Mouse (Mus musculus) neural tube, embryonic 11.5 days (tissue): ENCODE measurements around the gene Ucn. TPM values are rescaled to one million over a fixed set of nuclear protein-coding genes. Genes with fewer than 3 reads are reported as not detected.

Experiments
- ATAC-seq: fragments of 200-750 bp; cut with Nextera tagmentation; 2 replicates; pipeline ENCODE4 v1.8.0; 2017; ENCODE audit warnings: moderate number of reproducible peaks, mild to moderate bottlenecking, moderate TSS enrichment, moderate library complexity; ENCODE audit not compliant: insufficient read depth, low FRiP score, low TSS enrichment
- DNase-seq: peaks from one replicate; pipeline ENCODE4 v3.0.0-alpha.2; 2015; ENCODE audit warnings: low spot score
- H3K27ac ChIP-seq: fragments of 300-500 bp; sonication (generic); 2 replicates; pipeline ENCODE4 v1.5.1; 2014; ENCODE audit warnings: low read depth, mild to moderate bottlenecking, low read length
- H3K27me3 ChIP-seq: fragments of 300-500 bp; sonication (generic); 2 replicates; pipeline ENCODE4 v1.6.1; 2014; ENCODE audit warnings: mild to moderate bottlenecking, low read length, mixed read lengths; ENCODE audit not compliant: control insufficient read depth, insufficient read depth
- H3K36me3 ChIP-seq: fragments of 300-500 bp; sonication (generic); 2 replicates; pipeline ENCODE4 v1.6.1; 2014; ENCODE audit warnings: mild to moderate bottlenecking, low read length, moderate library complexity, mixed read lengths; ENCODE audit not compliant: control insufficient read depth, insufficient read depth
- H3K4me1 ChIP-seq: fragments of 300-500 bp; sonication (generic); 2 replicates; pipeline ENCODE4 v1.6.1; 2014; ENCODE audit warnings: low read length, mixed read lengths; ENCODE audit not compliant: control insufficient read depth, insufficient read depth
- H3K4me2 ChIP-seq: fragments of 300-500 bp; sonication (generic); 2 replicates; pipeline ENCODE4 v1.6.1; 2014; ENCODE audit warnings: low read depth, mild to moderate bottlenecking, moderate library complexity
- H3K4me3 ChIP-seq: fragments of 300-500 bp; sonication (generic); 2 replicates; pipeline ENCODE4 v1.5.1; 2014; ENCODE audit warnings: low read depth, low read length
- H3K9ac ChIP-seq: fragments of 300-500 bp; sonication (generic); 2 replicates; pipeline ENCODE4 v1.6.1; 2014; ENCODE audit warnings: mild to moderate bottlenecking, low read length
- H3K9me3 ChIP-seq: fragments of 300-500 bp; sonication (generic); 2 replicates; pipeline ENCODE4 v1.6.1; 2016; ENCODE audit warnings: low read length; ENCODE audit not compliant: control insufficient read depth
- WGBS: fragments of 180-500 bp; shearing (Covaris S2); extraction: QIAGEN DNeasy Blood & Tissue Kit; methylation state at CpG from one replicate; pipeline ENCODE4 v1.1.7; 2014; 5-methylcytosine and 5-hydroxymethylcytosine counted together
- polyA plus RNA-seq: library from polyadenylated mRNA; unstranded; fragments of >200 nt; fragmentation: Nextera tagmentation; extraction: Ambion mirVana; gene quantifications from 2 replicates; pipeline ENCODE4 v1.2.1, GENCODE M21; 2014

Ucn gene
- polyA plus RNA-seq, 1 experiment from 2014 or later: not detected

DNA sequence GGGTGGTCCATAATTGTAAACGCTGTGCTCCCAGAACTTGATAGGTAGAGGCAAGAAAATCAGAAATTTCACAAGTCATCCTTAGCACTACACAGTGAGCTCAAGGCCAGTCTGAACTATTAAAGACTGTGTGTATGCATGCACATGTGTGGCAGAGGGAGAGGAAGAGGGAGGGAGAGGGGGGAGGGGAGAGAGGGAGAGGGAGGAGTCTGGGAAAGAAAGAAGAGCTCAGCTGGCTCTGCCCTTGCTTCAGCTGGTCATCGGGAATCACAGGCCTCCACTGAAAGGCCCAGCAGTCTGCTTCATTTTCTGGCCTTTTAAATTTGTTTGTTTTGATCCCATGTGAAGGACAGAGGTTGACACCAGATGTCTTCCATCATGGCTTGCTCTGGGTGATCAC, 15.1 kb downstream of the Ucn start:
- no peak for DNase-seq
- 53% methylated on average over 2 of the region's 2 CpGs for WGBS

DNA sequence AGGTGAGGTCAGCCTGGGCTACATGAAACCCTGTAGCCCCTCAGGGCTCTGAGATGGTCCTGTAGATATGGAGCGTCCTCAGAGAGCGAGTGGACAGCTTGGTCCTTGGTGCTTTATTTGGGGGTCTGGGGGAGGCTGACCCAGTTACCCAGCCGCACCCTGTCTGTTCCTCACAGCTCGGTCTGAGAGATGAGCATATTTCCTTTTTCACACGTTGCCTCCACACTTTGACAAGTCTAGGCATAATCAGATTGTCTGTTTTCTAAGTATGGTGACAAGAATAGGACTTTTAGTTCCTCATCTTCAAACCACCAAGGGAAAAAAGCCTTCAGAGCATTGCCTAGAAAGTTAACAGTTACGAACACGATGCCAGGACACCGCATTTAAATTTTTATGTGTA, 17.5 kb downstream of the Ucn start:
- H3K27ac ChIP-seq: no peak overlapping the region

More for the DNA sequence above, 15.1 kb downstream of the Ucn start:
- no peak overlapping the region for H3K4me3 ChIP-seq
- no peak overlapping the region for H3K27ac ChIP-seq
- no peaks in the 10 kb centered on the region for H3K4me1 ChIP-seq
- no peak for ATAC-seq
- no peaks in the 10 kb centered on the region for H3K36me3 ChIP-seq
- no peaks in the 10 kb centered on the region for H3K27me3 ChIP-seq
- H3K9me3 ChIP-seq: no peaks in the 10 kb centered on the region
- no peak overlapping the region for H3K9ac ChIP-seq
- H3K4me2 ChIP-seq: no peak overlapping the region

DNA sequence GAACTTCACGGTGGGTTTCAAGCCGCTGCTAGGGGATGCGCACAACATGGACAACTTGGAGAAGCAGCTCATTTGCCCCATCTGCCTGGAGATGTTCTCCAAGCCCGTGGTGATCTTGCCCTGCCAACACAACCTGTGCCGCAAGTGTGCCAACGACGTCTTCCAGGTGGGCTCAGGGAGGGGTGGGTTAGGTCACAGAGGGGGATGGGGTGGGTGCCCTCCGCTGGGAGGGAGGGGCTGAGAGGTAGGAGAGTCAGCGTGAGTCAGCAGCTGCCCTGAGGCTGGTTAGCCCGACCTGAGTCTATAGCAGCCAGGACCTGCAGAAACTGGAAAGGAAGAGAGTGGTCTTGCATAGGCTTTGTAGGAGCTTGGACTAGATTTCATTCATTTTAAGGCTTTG, 21.7 kb downstream of the Ucn start:
- Histone ChIP-seq H3K9ac (no peak overlapping the region), H3K27ac (no peak overlapping the region), H3K4me1 (no peaks in the 10 kb centered on the region), H3K9me3 (no peaks in the 10 kb centered on the region), H3K4me3 (no peak overlapping the region), H3K36me3 (no peaks in the 10 kb centered on the region), H3K4me2 (no peak overlapping the region), H3K27me3 (no peaks in the 10 kb centered on the region)
- WGBS: 32% methylated on average over 10 of the region's 10 CpGs
- ATAC-seq (no peak), DNase-seq (no peak)

More for the DNA sequence above, 17.5 kb downstream of the Ucn start:
- Histone ChIP-seq H3K9ac (no peak overlapping the region), H3K4me3 (no peak overlapping the region), H3K4me1 (no peaks in the 10 kb centered on the region), H3K27me3 (no peaks in the 10 kb centered on the region), H3K9me3 (no peaks in the 10 kb centered on the region), H3K36me3 (no peaks in the 10 kb centered on the region), H3K4me2 (no peak overlapping the region)
- DNase-seq: no peak
- ATAC-seq: no peak
- whole genome bisulfite sequencing: 89% methylated on average over 8 of the region's 8 CpGs

DNA sequence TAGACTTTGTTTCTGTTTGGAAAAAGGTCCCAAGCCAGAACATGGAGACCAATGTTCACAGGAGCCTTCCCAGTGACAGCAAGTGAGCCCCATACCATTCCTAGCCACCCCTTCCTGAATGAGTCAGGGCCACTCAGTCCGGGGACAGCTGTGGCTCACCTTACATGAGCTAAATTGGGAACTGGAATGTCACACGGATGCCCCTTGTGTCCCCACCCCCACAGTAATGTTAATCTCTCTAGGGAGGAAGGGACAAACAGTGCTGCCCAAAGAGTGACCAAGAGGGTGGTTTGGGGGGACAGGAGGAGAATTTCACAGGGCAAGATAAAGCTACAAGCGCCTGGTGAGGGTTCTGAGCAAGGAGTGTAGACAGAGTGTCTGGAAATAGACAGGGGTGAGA, 22.3 kb downstream of the Ucn start, which contains the start of gene Trim54:
Gene Trim54, plus strand, starts transcription at position 359 of the 400 bp plus-strand sequence.
- 39% methylated on average over 3 of the region's 3 CpGs for WGBS
- H3K4me2 ChIP-seq: no peak within 1 kb of the TSS

DNA sequence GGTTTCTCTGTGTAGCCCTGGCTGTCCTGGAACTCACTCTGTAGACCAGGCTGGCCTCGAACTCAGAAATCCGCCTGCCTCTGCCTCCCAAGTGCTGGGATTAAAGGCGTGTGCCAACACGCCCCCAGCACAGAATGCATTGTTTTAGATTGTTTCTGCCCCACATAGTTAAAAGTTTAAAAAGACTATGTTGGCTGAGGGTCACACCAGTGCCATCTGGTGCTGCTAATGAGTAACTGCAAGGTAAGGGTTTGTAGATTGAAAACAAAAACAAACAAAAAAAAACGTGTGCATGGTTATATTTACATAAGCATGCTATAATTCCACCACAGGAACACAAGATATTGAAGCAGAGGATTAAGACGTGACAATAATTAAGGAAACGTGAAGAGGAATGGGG, 27.8 kb downstream of the Ucn start:
- Histone ChIP-seq H3K4me2 (no peak overlapping the region), H3K27ac (no peak overlapping the region), H3K4me3 (no peak overlapping the region), H3K36me3 (no peaks in the 10 kb centered on the region), H3K9ac (no peak overlapping the region), H3K4me1 (no peaks in the 10 kb centered on the region), H3K9me3 (no peaks in the 10 kb centered on the region), H3K27me3 (no peaks in the 10 kb centered on the region)
- WGBS: 37% methylated on average over 7 of the region's 7 CpGs
- ATAC-seq (no peak), DNase-seq (no peak)

More for the DNA sequence above, 22.3 kb downstream of the Ucn start, which contains the start of gene Trim54:
- Histone ChIP-seq H3K36me3 (no peaks in the 10 kb centered on the region), H3K27ac (no peak within 1 kb of the TSS), H3K9ac (no peak within 1 kb of the TSS), H3K4me3 (no peak within 1 kb of the TSS), H3K4me1 (no peaks in the 10 kb centered on the region), H3K9me3 (no peaks in the 10 kb centered on the region), H3K27me3 (no peaks in the 10 kb centered on the region)
- ATAC-seq (no peak), DNase-seq (no peak)

DNA sequence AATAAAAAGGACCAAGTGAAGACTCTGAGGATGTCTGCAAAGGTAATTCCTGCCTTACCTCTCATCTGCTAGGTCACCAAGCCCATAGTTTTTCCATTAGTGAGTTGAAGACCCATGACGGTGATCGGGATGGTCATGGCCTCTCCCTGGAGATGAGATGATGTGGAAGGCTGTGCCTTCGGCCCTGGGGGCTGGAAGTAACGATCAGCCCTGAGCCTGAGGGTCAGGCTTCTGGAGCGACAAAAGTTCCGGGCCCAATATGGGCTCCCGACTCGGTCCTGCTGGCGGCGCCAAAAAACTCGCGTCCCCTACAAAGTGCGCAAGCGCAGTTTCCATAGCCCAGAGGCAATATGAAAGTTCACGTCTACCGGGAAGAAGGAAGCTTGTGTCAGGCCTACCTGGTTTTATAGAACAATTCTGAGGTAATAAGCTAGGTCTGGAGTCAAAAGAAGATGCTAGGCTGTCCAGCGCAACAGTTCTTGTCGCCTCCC, 30.6 kb downstream of the Ucn start, which contains the start of gene Slc30a3:
Gene Slc30a3, minus strand, starts transcription at position 238 of the 491 bp plus-strand sequence.
- Histone ChIP-seq H3K36me3 (no peaks in the 10 kb centered on the region), H3K9me3 (no peaks in the 10 kb centered on the region), H3K4me1 (no peaks in the 10 kb centered on the region), H3K27ac (no peak within 1 kb of the TSS), H3K9ac (no peak within 1 kb of the TSS), H3K27me3 (no peaks in the 10 kb centered on the region), H3K4me3 (no peak within 1 kb of the TSS), H3K4me2 (no peak within 1 kb of the TSS)
- 89% methylated on average over 18 of the region's 18 CpGs for WGBS
- ATAC-seq: no peak
- no peak for DNase-seq

DNA sequence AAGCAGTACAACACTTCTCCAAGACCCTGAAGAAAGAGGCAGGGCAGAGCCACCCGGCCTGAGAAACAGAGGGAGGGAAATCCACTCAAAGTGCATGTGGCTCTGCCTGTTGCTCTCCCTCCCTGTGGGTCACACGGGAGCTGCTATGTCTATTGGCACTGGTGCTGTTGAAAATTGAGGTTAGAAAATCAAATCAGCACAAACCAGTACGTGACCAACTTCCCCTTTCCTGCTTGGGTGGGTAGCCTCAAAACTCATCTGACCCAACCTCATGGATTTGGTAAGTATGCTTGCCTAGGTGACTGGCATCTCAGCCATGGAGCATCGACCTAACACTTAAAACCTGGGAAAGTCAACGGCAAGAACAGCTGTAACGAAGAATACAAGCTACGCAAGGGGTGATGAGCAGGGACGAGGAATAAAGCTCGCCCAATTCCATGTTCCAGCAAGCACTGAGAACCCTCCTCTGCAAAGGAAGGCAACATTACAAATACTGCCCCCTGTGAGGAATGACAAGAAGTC, 32.8 kb downstream of the Ucn start, which contains the start of gene Dnajc5g:
Gene Dnajc5g, plus strand, starts transcription at position 472 of the 522 bp plus-strand sequence.
- Histone ChIP-seq H3K4me3 (no peak within 1 kb of the TSS), H3K9ac (no peak within 1 kb of the TSS), H3K9me3 (no peaks in the 10 kb centered on the region), H3K27ac (no peak within 1 kb of the TSS), H3K36me3 (no peaks in the 10 kb centered on the region), H3K27me3 (no peaks in the 10 kb centered on the region), H3K4me1 (no peaks in the 10 kb centered on the region), H3K4me2 (no peak within 1 kb of the TSS)
- 86% methylated on average over 9 of the region's 9 CpGs for WGBS
- no peak for DNase-seq
- no peak for ATAC-seq

DNA sequence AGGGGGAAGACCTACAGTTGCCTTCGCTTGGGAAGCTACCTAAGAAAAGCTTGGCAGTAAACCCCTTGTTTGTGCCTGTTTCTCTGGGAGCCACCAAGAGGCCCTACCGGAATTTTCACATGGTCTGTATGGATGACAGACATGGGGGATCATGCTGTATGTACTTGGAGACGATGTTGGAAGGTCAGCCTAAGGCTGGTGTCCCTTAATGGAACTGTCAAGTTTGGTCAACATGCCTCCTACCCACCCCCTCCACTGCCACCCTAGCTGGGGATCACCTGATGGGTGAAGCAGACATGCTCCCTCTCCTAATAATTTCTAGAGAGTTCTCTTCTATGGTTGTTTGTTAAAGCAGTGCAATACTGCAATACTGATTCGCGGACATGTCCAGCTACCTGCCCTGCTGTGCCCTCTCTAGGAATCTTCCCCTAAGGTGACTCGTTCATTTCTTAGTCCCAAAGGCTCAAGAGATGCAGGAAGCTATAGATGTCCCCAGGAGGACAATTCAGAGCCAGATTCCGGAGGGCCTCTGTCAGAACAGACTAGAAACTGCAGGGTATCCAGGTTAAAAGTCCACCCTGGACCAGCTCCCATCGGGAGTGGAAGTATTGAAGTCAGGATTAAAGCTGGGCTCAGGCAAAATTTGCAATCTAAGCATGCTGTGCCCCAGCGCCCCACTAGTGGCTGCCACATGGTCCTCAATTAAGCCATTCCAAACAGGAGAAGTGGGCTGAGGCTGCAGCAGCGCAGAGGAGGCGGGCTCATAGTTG, 42.7 kb downstream of the Ucn start:
- WGBS: 20% methylated on average over 11 of the region's 11 CpGs

More for the DNA sequence above, 42.7 kb downstream of the Ucn start:
- Histone ChIP-seq H3K27ac (no peak overlapping the region), H3K36me3 (no peaks in the 10 kb centered on the region), H3K4me3 (no peak overlapping the region), H3K4me1 (peaks cover 15% of the 10 kb centered on the region), H3K9ac (no peak overlapping the region), H3K9me3 (no peaks in the 10 kb centered on the region), H3K27me3 (peaks cover 63% of the 10 kb centered on the region), H3K4me2 (no peak overlapping the region; the same call in 1 of the 2 replicates)
- ATAC-seq (no peak), DNase-seq (no peak)
